Mouse (Mus musculus): ENCODE data around the gene Tctex1d4. TPM values are rescaled to one million over a fixed set of nuclear protein-coding genes. Genes with fewer than 3 reads are reported as not detected.

Gene Tctex1d4
- total and polyA plus RNA-seq, 2 experiments from 2014 or later: not detected

DNA sequence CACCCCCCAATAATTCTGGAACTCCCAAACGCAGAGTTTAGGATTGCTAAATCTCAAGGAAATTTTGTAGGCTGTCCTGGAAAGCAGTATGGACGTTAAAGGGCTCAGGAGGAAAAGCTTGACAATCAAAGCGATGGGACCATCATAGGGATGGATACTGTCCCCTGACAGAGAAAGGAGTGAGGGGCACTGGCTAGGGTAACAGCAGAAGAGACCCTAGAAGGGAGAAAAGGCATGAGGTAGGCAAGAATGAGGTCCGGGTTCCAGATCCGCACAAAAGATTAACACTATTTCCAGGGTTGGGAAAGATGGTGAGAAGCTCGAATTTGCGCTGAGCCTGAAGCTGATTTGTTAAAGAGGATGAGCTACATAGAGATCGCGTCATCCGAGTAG lies 6.5 kb upstream of the Tctex1d4 start:
- TF ChIP-seq EP300 (IDR thresholded peaks at IDR 0.05; ENCODE audit: low read depth) (no peak), CTCF (IDR thresholded peaks at IDR 0.05; ENCODE audit: low read depth) (no peak)
- Histone ChIP-seq H3K27ac (ENCODE audit: low read depth) (peak overlapping the region; percentile 78), H3K9ac (replicated peaks; ENCODE audit: low read depth, low read length) (peak overlapping the region; percentile 12; the same call in 1 of the 2 replicates), H3K9me3 (replicated peaks; ENCODE audit: control insufficient read depth, low read length) (no peaks in the 10 kb centered on the region), H3K4me2 (ENCODE audit: low read depth, low read length) (peak overlapping the region; percentile 92), H3K4me3 (ENCODE audit: low read depth, low read length) (peak overlapping the region; percentile 60), H3K36me3 (replicated peaks; ENCODE audit: control insufficient read depth, insufficient read depth, low read length) (no peaks in the 10 kb centered on the region), H3K27me3 (ENCODE audit: control insufficient read depth, insufficient read depth, low read length) (no peaks in the 10 kb centered on the region), H3K4me1 (ENCODE audit: control insufficient read depth, insufficient read depth) (peaks cover 3% of the 10 kb centered on the region; the same call in 1 of the 2 replicates)
- WGBS: 4% methylated on average over 10 of the region's 10 CpGs
- ATAC-seq (ENCODE audit: insufficient read depth, low read depth) (no peak), DNase-seq (ENCODE audit: low spot score) (no peak)

DNA sequence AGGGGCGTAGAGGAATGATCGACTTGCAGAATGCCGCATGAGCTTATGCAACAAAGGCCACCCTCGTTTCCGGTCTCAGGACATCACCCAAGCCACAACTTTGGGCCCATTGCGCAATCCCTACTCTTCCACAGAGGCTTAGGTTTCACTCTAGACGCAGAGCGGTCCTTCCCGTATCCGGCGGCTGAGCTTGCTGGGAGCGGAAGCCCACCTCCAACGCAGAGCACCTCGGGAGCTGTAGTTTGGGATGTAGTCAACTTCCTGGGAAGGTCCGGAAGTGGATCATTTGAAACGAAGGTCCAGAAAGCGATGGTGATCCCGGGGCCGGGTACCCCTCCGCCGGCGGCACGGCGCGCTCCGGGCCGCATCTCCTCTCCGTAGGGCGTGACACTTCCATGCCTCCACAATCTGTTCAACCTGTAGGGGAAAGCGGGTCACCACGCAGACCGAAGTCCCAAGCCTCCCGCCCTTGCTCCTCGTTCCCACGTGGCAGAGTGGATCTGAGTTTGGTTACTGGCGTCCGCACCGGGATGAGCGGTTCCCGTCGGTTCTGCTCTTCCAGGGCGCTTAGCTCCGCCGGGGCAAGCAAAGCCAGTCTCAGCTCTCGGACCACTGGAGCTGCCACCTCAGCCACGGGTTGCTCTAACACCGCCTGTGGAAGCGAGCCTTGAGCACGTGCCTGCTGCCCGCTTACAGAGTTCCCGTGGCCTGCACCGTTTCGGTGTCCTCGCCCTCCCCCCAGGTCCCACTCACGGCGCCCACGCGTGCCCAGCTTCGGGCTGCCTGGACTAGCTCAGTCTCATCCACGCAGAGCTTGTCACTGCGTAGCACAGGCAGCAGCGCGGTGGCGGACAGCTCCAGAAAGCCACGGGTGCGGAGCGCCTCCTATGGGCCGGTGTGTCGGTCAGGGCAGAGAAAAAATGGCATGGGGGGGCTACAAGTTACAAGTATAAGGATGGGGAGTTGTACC lies 5.9 kb upstream of the Tctex1d4 start:
- peak overlapping the region; percentile 78 for H3K27ac ChIP-seq (ENCODE audit: low read depth)
- H3K4me1 ChIP-seq (ENCODE audit: control insufficient read depth, insufficient read depth): peaks cover 6% of the 10 kb centered on the region; the same call in 1 of the 2 replicates
- H3K36me3 ChIP-seq (replicated peaks; ENCODE audit: control insufficient read depth, insufficient read depth, low read length): no peaks in the 10 kb centered on the region
- TF ChIP-seq EP300 (IDR thresholded peaks at IDR 0.05; ENCODE audit: low read depth): peak; percentile 79
- TF ChIP-seq CTCF (IDR thresholded peaks at IDR 0.05; ENCODE audit: low read depth): peak; percentile 83
- no peaks in the 10 kb centered on the region for H3K9me3 ChIP-seq (replicated peaks; ENCODE audit: control insufficient read depth, low read length)
- peak overlapping the region; percentile 92 for H3K4me2 ChIP-seq (ENCODE audit: low read depth, low read length)
- DNase-seq (ENCODE audit: low spot score) (peak; percentile 96), ATAC-seq (ENCODE audit: insufficient read depth, low read depth) (peak; percentile 94)
- H3K4me3 ChIP-seq (ENCODE audit: low read depth, low read length): peak overlapping the region; percentile 60
- H3K27me3 ChIP-seq (ENCODE audit: control insufficient read depth, insufficient read depth, low read length): no peaks in the 10 kb centered on the region
- H3K9ac ChIP-seq (replicated peaks; ENCODE audit: low read depth, low read length): peak overlapping the region; percentile 51
- under 1% methylated on average over 69 of the region's 69 CpGs for WGBS

DNA sequence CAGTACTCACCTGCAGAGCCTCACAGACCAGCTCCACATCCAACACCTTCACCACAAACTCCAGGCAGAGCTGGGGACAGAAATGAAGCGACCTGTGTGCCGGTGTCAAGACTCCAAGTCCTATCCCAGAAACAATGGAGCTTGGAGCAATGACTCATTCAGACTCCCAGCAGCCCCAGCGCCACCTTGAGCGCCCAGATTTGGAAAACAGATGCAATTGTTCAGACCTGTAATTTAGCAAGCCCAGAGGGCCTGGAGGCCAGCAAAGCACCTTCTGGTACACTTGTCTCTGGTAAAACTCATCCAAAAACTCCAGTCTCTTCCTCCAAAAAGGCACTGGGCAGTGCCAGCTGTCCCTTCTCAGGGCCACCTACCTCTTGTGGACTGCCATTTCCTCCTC lies 4.4 kb upstream of the Tctex1d4 start:
- DNase-seq (ENCODE audit: low spot score): no peak
- 65% methylated on average over 4 of the region's 4 CpGs for WGBS
- no peak overlapping the region for H3K27ac ChIP-seq (ENCODE audit: low read depth)

DNA sequence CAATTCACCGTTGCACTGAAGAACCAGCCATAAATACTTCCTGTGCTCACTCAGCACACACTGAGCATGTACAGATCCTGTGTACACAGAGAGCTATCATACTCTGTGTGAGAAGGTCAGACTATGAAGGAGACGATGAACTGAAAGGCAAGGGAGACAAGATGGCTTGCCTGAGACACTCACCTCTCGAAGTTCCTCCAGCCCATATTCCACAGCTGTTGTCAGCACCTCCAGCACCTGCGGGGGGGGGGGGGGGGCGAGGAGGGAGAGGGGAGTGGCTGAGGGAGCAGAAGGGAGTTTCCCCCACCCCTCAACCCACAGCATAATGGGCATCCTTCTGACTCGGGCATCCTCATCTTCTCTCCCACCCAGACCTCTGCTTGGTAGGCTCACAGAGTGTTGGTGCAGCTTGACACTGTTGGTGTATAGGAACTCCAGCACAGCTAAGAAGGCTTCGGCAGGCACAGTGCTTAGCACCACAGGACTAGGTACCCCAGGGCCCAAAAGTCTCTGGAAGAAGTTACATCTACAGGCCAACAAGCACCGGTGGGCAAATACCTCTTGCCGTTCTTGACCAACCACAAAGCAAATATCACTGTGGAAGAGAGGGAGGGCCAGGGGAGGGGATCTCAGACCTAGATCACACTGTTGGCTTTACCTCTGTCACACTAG lies 2.9 kb upstream of the Tctex1d4 start:
- TF ChIP-seq EP300 (IDR thresholded peaks at IDR 0.05; ENCODE audit: low read depth) (no peak), CTCF (IDR thresholded peaks at IDR 0.05; ENCODE audit: low read depth) (no peak)
- no peak overlapping the region for H3K4me2 ChIP-seq (ENCODE audit: low read depth, low read length)
- WGBS: 75% methylated on average over 8 of the region's 9 CpGs
- H3K4me3 ChIP-seq (ENCODE audit: low read depth, low read length): no peak overlapping the region
- H3K4me1 ChIP-seq (ENCODE audit: control insufficient read depth, insufficient read depth): peaks cover 6% of the 10 kb centered on the region; the same call in 1 of the 2 replicates
- ATAC-seq (ENCODE audit: insufficient read depth, low read depth) (no peak), DNase-seq (ENCODE audit: low spot score) (no peak)
- peak overlapping the region; percentile 97; the same call in 1 of the 2 replicates for H3K27ac ChIP-seq (ENCODE audit: low read depth)
- H3K27me3 ChIP-seq (ENCODE audit: control insufficient read depth, insufficient read depth, low read length): no peaks in the 10 kb centered on the region
- 0 out of 2 replicates have a peak, but pooled peaks cover 6% of the 10 kb centered on the region for H3K36me3 ChIP-seq (replicated peaks; ENCODE audit: control insufficient read depth, insufficient read depth, low read length)
- no peak overlapping the region for H3K9ac ChIP-seq (replicated peaks; ENCODE audit: low read depth, low read length)
- no peaks in the 10 kb centered on the region for H3K9me3 ChIP-seq (replicated peaks; ENCODE audit: control insufficient read depth, low read length)

More for the DNA sequence above, 4.4 kb upstream of the Tctex1d4 start:
- Histone ChIP-seq H3K27me3 (ENCODE audit: control insufficient read depth, insufficient read depth, low read length) (no peaks in the 10 kb centered on the region), H3K4me3 (ENCODE audit: low read depth, low read length) (no peak overlapping the region), H3K9ac (replicated peaks; ENCODE audit: low read depth, low read length) (no peak overlapping the region), H3K9me3 (replicated peaks; ENCODE audit: control insufficient read depth, low read length) (no peaks in the 10 kb centered on the region), H3K36me3 (replicated peaks; ENCODE audit: control insufficient read depth, insufficient read depth, low read length) (no peaks in the 10 kb centered on the region), H3K4me1 (ENCODE audit: control insufficient read depth, insufficient read depth) (peaks cover 6% of the 10 kb centered on the region; the same call in 1 of the 2 replicates), H3K4me2 (ENCODE audit: low read depth, low read length) (no peak overlapping the region)
- no peak for ATAC-seq (ENCODE audit: insufficient read depth, low read depth)
- TF ChIP-seq EP300 (IDR thresholded peaks at IDR 0.05; ENCODE audit: low read depth): no peak
- no peak for TF ChIP-seq CTCF (IDR thresholded peaks at IDR 0.05; ENCODE audit: low read depth)

DNA sequence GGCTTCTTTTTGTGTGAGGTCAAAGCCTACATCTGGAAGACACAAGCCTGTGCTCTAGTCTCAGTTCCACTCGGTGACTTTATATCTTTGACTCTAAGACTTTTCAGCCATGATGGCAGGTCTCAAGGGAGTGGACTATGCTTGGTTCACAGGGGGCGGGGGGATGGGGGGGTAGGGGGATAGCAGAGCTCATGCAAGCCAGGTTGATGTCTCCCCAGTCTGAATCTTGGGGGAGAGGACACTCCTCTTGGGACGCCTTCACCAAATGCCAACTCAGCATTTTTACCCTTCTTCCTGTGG lies 2.4 kb upstream of the Tctex1d4 start:
- 0 out of 2 replicates have a peak, but pooled peaks cover 8% of the 10 kb centered on the region for H3K36me3 ChIP-seq (replicated peaks; ENCODE audit: control insufficient read depth, insufficient read depth, low read length)
- DNase-seq (ENCODE audit: low spot score) (no peak), ATAC-seq (ENCODE audit: insufficient read depth, low read depth) (no peak)
- H3K27ac ChIP-seq (ENCODE audit: low read depth): peak overlapping the region; percentile 97
- no peaks in the 10 kb centered on the region for H3K27me3 ChIP-seq (ENCODE audit: control insufficient read depth, insufficient read depth, low read length)
- peaks cover 6% of the 10 kb centered on the region; the same call in 1 of the 2 replicates for H3K4me1 ChIP-seq (ENCODE audit: control insufficient read depth, insufficient read depth)
- 67% methylated on average over 3 of the region's 3 CpGs for WGBS
- H3K9me3 ChIP-seq (replicated peaks; ENCODE audit: control insufficient read depth, low read length): no peaks in the 10 kb centered on the region
- no peak overlapping the region for H3K4me2 ChIP-seq (ENCODE audit: low read depth, low read length)
- no peak overlapping the region for H3K9ac ChIP-seq (replicated peaks; ENCODE audit: low read depth, low read length)
- H3K4me3 ChIP-seq (ENCODE audit: low read depth, low read length): no peak overlapping the region
- TF ChIP-seq CTCF (IDR thresholded peaks at IDR 0.05; ENCODE audit: low read depth) (no peak), EP300 (IDR thresholded peaks at IDR 0.05; ENCODE audit: low read depth) (no peak)

Measured in heart, postnatal 0 days (tissue).